Mouse (Mus musculus) midbrain, embryonic 11.5 days (tissue): Measurements from ENCODE around the gene Phb. TPM values are rescaled to one million over a fixed set of nuclear protein-coding genes. Genes with fewer than 3 reads are reported as not detected.

Source experiments
- ATAC-seq: fragments of 200-750 bp; cut with Nextera tagmentation; 2 replicates; pipeline ENCODE4 v1.8.0; 2017; ENCODE audit warnings: moderate TSS enrichment, moderate library complexity; ENCODE audit not compliant: low FRiP score
- DNase-seq: peaks from one replicate; pipeline ENCODE4 v3.0.0; 2015; ENCODE audit warnings: low spot score; ENCODE audit errors: missing footprints
- H3K27ac ChIP-seq: fragments of 300-500 bp; sonication (generic); 2 replicates; pipeline ENCODE4 v1.5.1; 2014; ENCODE audit warnings: low read depth, low read length
- H3K27me3 ChIP-seq: fragments of 300-500 bp; sonication (generic); 2 replicates; pipeline ENCODE4 v1.6.1; 2014; ENCODE audit warnings: mild to moderate bottlenecking, low read length, moderate library complexity, mixed read lengths; ENCODE audit not compliant: control insufficient read depth, insufficient read depth
- H3K36me3 ChIP-seq: fragments of 300-500 bp; sonication (generic); 2 replicates; pipeline ENCODE4 v1.6.1; 2014; ENCODE audit warnings: mild to moderate bottlenecking, low read length, moderate library complexity, mixed read lengths; ENCODE audit not compliant: control insufficient read depth, insufficient read depth
- H3K4me1 ChIP-seq: fragments of 300-500 bp; sonication (generic); 2 replicates; pipeline ENCODE4 v1.6.1; 2014; ENCODE audit warnings: low read length; ENCODE audit not compliant: control insufficient read depth, insufficient read depth
- H3K4me2 ChIP-seq: fragments of 300-500 bp; sonication (generic); 2 replicates; pipeline ENCODE4 v1.6.1; 2014; ENCODE audit warnings: mild to moderate bottlenecking, moderate library complexity
- H3K4me3 ChIP-seq: fragments of 300-500 bp; sonication (generic); 2 replicates; pipeline ENCODE4 v1.5.1; 2014; ENCODE audit warnings: low read depth, low read length
- H3K9ac ChIP-seq: fragments of 300-500 bp; sonication (generic); 2 replicates; pipeline ENCODE4 v1.6.1; 2014; ENCODE audit warnings: low read length
- H3K9me3 ChIP-seq: fragments of 300-500 bp; sonication (generic); 2 replicates; pipeline ENCODE4 v1.6.1; 2016; ENCODE audit warnings: low read length; ENCODE audit not compliant: control insufficient read depth
- WGBS: fragments of 180-500 bp; shearing (Covaris S2); extraction: QIAGEN DNeasy Blood & Tissue Kit; methylation state at CpG from one replicate; pipeline ENCODE4 v1.1.7; 2014; 5-methylcytosine and 5-hydroxymethylcytosine counted together
- polyA plus RNA-seq: library from polyadenylated mRNA; unstranded; fragments of >200 nt; fragmentation: Nextera tagmentation; extraction: Ambion mirVana; gene quantifications from 2 replicates; pipeline ENCODE4 v1.2.1, GENCODE M21; 2014

The Phb gene
- polyA plus RNA-seq = 195 TPM in 2 replicates

DNA sequence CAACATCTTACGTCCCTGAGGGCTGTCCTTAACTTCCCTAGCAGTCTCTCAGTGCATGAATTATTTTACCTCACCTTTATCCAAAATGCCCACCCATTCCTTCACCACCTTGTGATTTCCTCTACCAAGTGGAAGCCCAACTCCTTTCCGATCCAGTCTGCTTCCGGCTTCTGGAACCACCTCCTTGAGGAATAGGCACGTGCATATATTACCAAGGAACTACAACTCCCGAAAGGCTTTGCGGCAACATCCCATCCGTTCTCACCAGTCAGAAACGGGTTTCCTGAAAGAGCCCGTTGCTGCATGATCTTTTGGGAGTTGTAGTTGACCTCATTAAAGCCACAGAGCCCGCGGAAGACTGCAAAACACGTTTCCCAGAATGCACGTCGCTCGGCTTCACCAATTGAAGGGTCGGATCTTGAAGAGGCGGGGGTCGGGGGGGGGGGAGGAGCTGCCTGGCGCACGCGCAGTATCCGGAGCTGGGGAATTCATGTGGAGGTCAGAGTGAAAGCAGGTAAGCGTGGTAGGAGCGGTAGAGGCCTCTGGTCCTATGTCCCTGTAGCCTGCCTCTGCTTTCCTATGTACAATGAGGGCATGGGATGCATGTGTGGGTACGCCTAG, at the start of gene Phb:
Gene Phb, plus strand, starts transcription at position 429 of the 621 bp plus-strand sequence.
- ATAC-seq (peak; percentile 96), DNase-seq (peak; percentile 99)
- H3K9ac ChIP-seq = peak within 1 kb of the TSS; percentile 68
- H3K4me2 ChIP-seq = peak within 1 kb of the TSS; percentile 91
- WGBS = 2% methylated on average over 24 of the region's 25 CpGs
- no peaks in the 10 kb centered on the region for H3K27me3 ChIP-seq
- H3K9me3 ChIP-seq = no peaks in the 10 kb centered on the region
- peaks cover 3% of the 10 kb centered on the region for H3K36me3 ChIP-seq
- no peak within 1 kb of the TSS for H3K27ac ChIP-seq
- H3K4me3 ChIP-seq = peak within 1 kb of the TSS; percentile 56
- H3K4me1 ChIP-seq = peaks cover 6% of the 10 kb centered on the region

DNA sequence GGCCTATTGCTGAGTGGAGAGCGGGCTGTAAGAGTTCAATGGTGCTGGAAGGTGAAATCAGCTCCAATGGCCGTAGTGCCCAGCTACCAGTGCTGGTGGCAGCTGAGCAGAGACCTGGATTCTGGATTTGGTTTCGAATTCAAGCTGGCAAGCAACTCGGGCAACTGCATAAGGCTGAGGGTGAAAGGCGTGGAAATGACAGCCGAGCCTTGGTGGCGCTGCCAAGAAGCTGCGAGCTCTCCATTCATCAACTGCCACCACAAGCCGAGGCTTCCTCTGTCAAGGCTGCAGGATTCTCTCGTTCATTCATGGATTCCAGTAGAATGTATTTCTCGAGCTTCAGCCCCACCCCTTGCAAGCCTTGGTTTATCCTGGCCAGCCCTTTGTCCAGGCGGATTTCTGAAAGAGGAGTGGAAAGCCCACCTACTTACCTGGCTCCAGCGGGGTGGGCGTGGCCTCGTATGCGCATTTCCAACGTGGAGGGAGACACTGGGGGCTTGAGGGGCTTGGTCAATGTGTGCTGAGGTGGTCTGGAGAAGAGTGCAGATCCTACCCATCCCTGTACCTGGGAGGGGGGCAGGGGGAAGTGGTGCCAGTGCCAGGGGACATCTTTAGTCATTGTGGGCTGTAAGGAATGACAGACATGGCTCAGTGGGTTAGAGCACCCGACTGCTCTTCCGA, 48.8 kb upstream of the Phb start:
- Histone ChIP-seq H3K27ac (no peak overlapping the region), H3K27me3 (no peaks in the 10 kb centered on the region), H3K4me2 (no peak overlapping the region), H3K4me3 (no peak overlapping the region), H3K9ac (no peak overlapping the region), H3K9me3 (no peaks in the 10 kb centered on the region), H3K4me1 (no peaks in the 10 kb centered on the region), H3K36me3 (no peaks in the 10 kb centered on the region)
- no peak for DNase-seq
- WGBS = 66% methylated on average over 19 of the region's 19 CpGs
- ATAC-seq = no peak

DNA sequence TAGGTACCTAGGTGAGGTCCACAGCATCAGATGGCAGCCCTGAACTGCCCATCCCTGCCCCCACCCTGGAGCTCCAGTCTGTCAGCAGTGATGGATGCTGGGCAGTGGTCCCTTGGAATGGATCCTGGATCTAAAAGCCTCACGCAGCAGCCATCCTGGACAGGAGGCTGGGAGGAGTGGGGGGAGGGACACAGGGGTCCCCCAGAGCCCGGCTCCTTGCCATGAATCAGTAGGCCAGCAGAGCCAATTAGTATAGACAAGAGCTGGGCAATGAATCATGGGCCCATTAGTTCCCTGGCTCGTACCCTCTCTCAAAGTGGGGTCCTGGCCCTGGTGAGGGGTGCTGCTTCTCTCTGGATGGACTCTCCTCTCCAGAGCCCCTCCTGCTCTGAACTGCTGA, 47.7 kb upstream of the Phb start:
- Histone ChIP-seq H3K36me3 (no peaks in the 10 kb centered on the region), H3K9me3 (no peaks in the 10 kb centered on the region), H3K27me3 (no peaks in the 10 kb centered on the region), H3K9ac (no peak overlapping the region), H3K4me3 (no peak overlapping the region), H3K4me2 (no peak overlapping the region), H3K27ac (no peak overlapping the region), H3K4me1 (no peaks in the 10 kb centered on the region)
- ATAC-seq (no peak), DNase-seq (no peak)
- 84% methylated on average over 3 of the region's 3 CpGs for WGBS

DNA sequence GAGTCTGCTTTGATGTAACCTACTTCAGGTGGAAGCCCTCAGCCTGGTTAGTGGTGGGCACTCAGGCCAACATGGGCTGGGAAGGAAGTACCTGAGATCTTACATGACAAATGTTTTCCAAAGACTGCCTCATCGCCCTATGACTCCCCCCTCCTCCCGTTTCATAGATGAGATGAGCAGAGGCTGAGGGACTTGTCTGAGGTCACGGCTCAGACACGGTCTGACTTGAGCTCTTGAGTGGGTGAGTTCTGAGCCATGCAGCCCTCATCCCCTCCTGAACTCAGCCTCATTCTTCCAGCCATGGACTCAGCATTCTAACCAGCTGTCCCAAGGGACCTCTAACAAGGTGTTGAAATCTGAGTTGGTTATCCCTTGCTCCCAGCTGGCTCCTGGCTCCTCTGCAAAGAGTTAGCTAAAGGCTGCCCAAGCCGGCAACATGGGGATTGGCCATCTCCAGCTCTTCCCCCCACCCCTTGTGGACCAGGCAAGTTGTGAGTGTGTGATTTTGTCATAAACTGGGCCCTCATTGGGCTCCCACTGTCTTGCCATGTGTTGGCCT, 46.8 kb upstream of the Phb start:
- no peaks in the 10 kb centered on the region for H3K36me3 ChIP-seq
- H3K27me3 ChIP-seq = no peaks in the 10 kb centered on the region
- DNase-seq (no peak), ATAC-seq (no peak)
- H3K9ac ChIP-seq = no peak overlapping the region
- no peak overlapping the region for H3K4me2 ChIP-seq
- no peak overlapping the region for H3K27ac ChIP-seq
- no peak overlapping the region for H3K4me3 ChIP-seq
- no peaks in the 10 kb centered on the region for H3K4me1 ChIP-seq
- no peaks in the 10 kb centered on the region for H3K9me3 ChIP-seq
- 82% methylated on average over 5 of the region's 5 CpGs for WGBS

DNA sequence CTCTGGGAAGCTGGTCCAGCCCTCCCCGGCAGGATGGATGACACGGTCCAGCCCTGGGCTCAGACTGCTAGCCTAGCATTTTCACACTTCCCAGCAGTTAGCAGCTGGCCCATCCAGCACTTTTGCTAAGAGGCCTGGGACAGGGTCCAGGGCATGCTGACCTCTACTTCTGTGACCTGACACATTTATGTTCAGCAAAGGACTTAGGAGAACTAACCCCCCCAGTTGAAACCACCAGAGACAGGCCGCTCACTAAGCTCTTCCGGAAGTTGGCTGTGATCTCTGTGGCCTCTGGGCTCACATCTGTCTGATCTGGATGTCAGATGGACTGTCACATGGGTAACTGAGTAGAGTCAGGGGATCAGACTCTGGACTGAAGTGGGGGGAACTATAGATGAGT, 45.7 kb upstream of the Phb start:
- Histone ChIP-seq H3K4me3 (no peak overlapping the region), H3K9me3 (no peaks in the 10 kb centered on the region), H3K36me3 (no peaks in the 10 kb centered on the region), H3K27ac (no peak overlapping the region), H3K27me3 (no peaks in the 10 kb centered on the region), H3K4me1 (no peaks in the 10 kb centered on the region), H3K4me2 (no peak overlapping the region), H3K9ac (no peak overlapping the region)
- DNase-seq (no peak), ATAC-seq (no peak)
- 59% methylated on average over 4 of the region's 4 CpGs for WGBS

DNA sequence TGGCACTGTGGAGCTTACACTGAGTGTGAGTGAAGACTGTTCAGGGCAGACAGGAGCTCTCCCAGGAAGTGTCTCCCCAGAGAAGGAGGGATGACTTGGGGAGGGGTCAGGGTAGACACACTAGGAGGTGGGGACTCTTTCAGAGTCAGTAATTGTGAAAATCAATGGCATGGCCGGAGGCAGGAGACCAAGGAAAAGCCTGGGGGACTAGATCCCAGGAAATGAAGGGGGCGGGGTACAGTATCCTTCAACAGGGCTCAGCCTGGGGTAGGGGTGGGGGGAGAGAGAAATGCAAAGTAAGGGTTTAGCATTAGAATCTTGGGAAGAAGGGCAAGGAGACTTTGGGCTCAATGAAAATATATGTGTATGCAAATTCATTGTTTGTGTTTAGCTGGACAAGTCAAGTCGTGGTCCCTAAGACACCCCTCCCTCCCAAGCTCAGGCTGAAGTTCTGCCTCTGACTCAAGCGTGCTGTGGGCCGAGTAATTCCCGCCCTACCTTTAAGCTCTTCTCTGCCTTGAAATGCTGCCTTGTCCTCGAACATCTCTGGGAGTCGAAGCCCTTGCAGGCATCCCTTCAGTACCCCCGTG, 45.1 kb upstream of the Phb start:
- WGBS = 24% methylated on average over 9 of the region's 9 CpGs
- no peak overlapping the region for H3K27ac ChIP-seq

DNA sequence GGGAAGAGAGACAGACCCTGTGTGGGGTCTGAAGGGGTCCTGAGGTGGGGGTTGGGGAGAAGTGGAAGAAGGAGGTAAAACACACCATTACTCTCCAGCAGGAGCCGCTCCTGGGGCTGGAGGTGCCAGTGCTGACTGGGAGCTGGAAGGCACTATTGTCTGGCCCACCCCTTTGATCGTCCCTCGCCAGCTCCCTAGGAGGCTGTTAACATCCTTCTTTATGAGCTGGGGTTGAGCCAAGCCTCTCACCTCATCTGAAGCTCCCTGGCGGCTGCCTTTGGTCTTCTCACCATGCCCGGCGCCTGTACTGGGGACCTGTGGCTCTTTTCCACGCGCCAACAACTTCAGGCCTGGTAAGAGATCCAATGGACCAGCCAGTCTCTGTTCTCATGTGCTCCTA, 44.3 kb upstream of the Phb start:
- Histone ChIP-seq H3K9me3 (no peaks in the 10 kb centered on the region), H3K9ac (no peak overlapping the region), H3K4me2 (no peak overlapping the region), H3K4me3 (no peak overlapping the region), H3K4me1 (no peaks in the 10 kb centered on the region), H3K27me3 (no peaks in the 10 kb centered on the region), H3K27ac (no peak overlapping the region), H3K36me3 (no peaks in the 10 kb centered on the region)
- DNase-seq (no peak), ATAC-seq (no peak)
- 24% methylated on average over 8 of the region's 8 CpGs for WGBS

More for the DNA sequence above, 45.1 kb upstream of the Phb start:
- H3K27me3 ChIP-seq = no peaks in the 10 kb centered on the region
- H3K4me3 ChIP-seq = no peak overlapping the region
- no peak overlapping the region for H3K9ac ChIP-seq
- H3K36me3 ChIP-seq = no peaks in the 10 kb centered on the region
- DNase-seq (no peak), ATAC-seq (no peak)
- H3K4me1 ChIP-seq = no peaks in the 10 kb centered on the region
- H3K9me3 ChIP-seq = no peaks in the 10 kb centered on the region
- no peak overlapping the region for H3K4me2 ChIP-seq

DNA sequence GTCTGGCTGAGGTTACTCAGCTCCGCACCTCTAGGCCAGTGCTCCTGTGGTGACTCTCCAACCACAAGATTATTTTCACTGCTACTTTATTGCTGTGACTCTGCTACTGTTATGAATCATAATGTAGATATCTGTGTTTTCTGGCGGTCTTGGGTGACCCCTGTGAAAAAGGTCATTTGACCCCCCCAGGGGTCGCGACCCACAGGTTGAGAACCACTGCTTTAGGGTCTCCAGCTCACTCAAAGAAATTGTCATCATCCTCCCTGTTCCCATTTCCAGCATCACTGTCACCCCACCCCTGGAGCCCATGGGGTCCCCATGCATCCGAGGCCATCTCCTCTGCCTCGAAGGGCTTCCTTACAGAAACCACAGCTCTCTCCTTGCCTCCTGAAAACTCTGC, 36.2 kb upstream of the Phb start:
- Histone ChIP-seq H3K9me3 (no peaks in the 10 kb centered on the region), H3K4me3 (no peak overlapping the region), H3K27me3 (no peaks in the 10 kb centered on the region), H3K4me2 (no peak overlapping the region), H3K4me1 (peaks cover 4% of the 10 kb centered on the region), H3K36me3 (no peaks in the 10 kb centered on the region), H3K27ac (no peak overlapping the region), H3K9ac (no peak overlapping the region)
- ATAC-seq = no peak
- WGBS = 89% methylated on average over 6 of the region's 6 CpGs
- DNase-seq = no peak

DNA sequence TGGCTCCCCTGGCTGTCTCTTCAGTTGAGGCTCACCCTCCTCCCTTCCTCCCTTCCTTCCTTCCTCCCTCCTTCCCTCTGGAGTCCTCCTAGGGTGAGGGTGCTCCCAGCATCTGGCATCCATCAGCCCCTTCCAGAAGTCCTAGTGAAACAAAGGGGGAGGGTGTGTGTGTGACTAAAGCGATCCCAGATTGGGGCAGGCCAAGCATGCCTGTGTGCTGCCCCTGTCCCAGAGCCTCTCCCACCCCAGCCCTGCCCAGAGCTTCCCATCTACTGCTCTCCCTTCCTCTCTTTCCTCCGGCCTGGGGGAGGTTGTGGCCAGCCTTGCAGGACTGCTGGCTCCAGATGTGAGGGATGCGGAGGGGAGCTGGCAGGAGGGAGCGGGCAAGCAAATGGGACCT, 35.5 kb upstream of the Phb start:
- no peaks in the 10 kb centered on the region for H3K27me3 ChIP-seq
- no peak for DNase-seq
- no peak overlapping the region for H3K27ac ChIP-seq
- peaks cover 4% of the 10 kb centered on the region for H3K4me1 ChIP-seq
- no peak for ATAC-seq
- H3K4me3 ChIP-seq = no peak overlapping the region
- no peak overlapping the region for H3K9ac ChIP-seq
- no peaks in the 10 kb centered on the region for H3K36me3 ChIP-seq
- no peak overlapping the region for H3K4me2 ChIP-seq
- no peaks in the 10 kb centered on the region for H3K9me3 ChIP-seq
- WGBS = 70% methylated on average over 4 of the region's 4 CpGs
